Mouse (Mus musculus) spleen, postnatal 14 days (tissue): ENCODE results near the gene Focad.

ENCODE experiments used
- DNase-seq, 2 experiments: peaks; one replicate each; pipeline ENCODE4 v3.0.0; 2021 to 2022; ENCODE audit warnings: low spot score in 2 of 2

Focad gene

GRCm38 (mm10) chr4:88458673-88459072 lies 364.2 kb downstream of the Focad start:
- DNase-seq: no peak
